Mouse (Mus musculus) mouse trophoblast stem cell (cell line): ENCODE results near the gene Ptprd.

ENCODE experiments used
- in situ Hi-C, 2 experiments: fragments of 300-500 bp; cut with MseI, MboI; formaldehyde crosslinking; loops; 2 replicates in 1 of 2; 3 replicates in 1 of 2; pipeline ENCODE4 v1.15.1; 2025

Gene Ptprd

GRCm38 (mm10) chr4:77249801-77250200 is 962.0 kb downstream of the Ptprd start:
- in situ Hi-C loops, result no loop called here

GRCm38 (mm10) chr4:77248918-77249317 is 962.8 kb downstream of the Ptprd start:
- in situ Hi-C loops, result no loop called here

- in situ Hi-C loops, result no loop called here
Measured at GRCm38 (mm10) chr4:77241852-77242455, 969.8 kb downstream of the Ptprd start.

- in situ Hi-C loops, result no loop called here
Measured at GRCm38 (mm10) chr4:77238144-77238543, 973.6 kb downstream of the Ptprd start.

- in situ Hi-C loops, result no loop called here
Measured at GRCm38 (mm10) chr4:77233243-77233642, 978.5 kb downstream of the Ptprd start.

GRCm38 (mm10) chr4:77168866-77169265 is 1042.9 kb downstream of the Ptprd start:
- in situ Hi-C loops, result no loop called here

- in situ Hi-C loops, result no loop called here
Measured at GRCm38 (mm10) chr4:77157601-77158000, 1054.2 kb downstream of the Ptprd start.

- in situ Hi-C loops, result no loop called here
Measured at GRCm38 (mm10) chr4:77155561-77155960, 1056.2 kb downstream of the Ptprd start.

- in situ Hi-C loops, result no loop called here
Measured at GRCm38 (mm10) chr4:77155037-77155436, 1056.7 kb downstream of the Ptprd start.

- in situ Hi-C loops, result no loop called here
Measured at GRCm38 (mm10) chr4:77124852-77125251, 1086.9 kb downstream of the Ptprd start.

GRCm38 (mm10) chr4:77110894-77111293 is 1100.9 kb downstream of the Ptprd start:
- in situ Hi-C loops, result no loop called here

- in situ Hi-C loops, result no loop called here
Measured at GRCm38 (mm10) chr4:77107291-77107690, 1104.5 kb downstream of the Ptprd start.

GRCm38 (mm10) chr4:77083165-77083564 is 1128.6 kb downstream of the Ptprd start:
- in situ Hi-C loops, result loop anchor here (25.0 kb wide), 3 partner anchors 304 to 479 kb away; no protein-coding TSS in a partner anchor

GRCm38 (mm10) chr4:77077607-77078006 is 1134.2 kb downstream of the Ptprd start:
- in situ Hi-C loops, result loop anchor here (25.0 kb wide), 3 partner anchors 310 to 485 kb away; no protein-coding TSS in a partner anchor

GRCm38 (mm10) chr4:77050536-77051207 is 1161.1 kb downstream of the Ptprd start:
- in situ Hi-C loops, result no loop called here

- in situ Hi-C loops, result no loop called here
Measured at GRCm38 (mm10) chr4:77004483-77004882, 1207.3 kb downstream of the Ptprd start.

- in situ Hi-C loops, result no loop called here
Measured at GRCm38 (mm10) chr4:76996172-76996571, 1215.6 kb downstream of the Ptprd start.

GRCm38 (mm10) chr4:76989961-76990360 is 1221.8 kb downstream of the Ptprd start:
- in situ Hi-C loops, result no loop called here

GRCm38 (mm10) chr4:76977056-76977809 is 1234.5 kb downstream of the Ptprd start:
- in situ Hi-C loops, result no loop called here

GRCm38 (mm10) chr4:76948251-76948650 is 1263.5 kb downstream of the Ptprd start:
- in situ Hi-C loops, result no loop called here

GRCm38 (mm10) chr4:76941382-76942360 is 1270.1 kb downstream of the Ptprd start:
- in situ Hi-C loops, result no loop called here
